Mouse (Mus musculus): ENCODE measurements around the gene Hsdl2.
"Not testable (repeated sequence)": the region's sequence is repeated elsewhere in the genome, so short reads cannot be mapped to it uniquely, and the experiment has no call there.

Gene Hsdl2

DNA sequence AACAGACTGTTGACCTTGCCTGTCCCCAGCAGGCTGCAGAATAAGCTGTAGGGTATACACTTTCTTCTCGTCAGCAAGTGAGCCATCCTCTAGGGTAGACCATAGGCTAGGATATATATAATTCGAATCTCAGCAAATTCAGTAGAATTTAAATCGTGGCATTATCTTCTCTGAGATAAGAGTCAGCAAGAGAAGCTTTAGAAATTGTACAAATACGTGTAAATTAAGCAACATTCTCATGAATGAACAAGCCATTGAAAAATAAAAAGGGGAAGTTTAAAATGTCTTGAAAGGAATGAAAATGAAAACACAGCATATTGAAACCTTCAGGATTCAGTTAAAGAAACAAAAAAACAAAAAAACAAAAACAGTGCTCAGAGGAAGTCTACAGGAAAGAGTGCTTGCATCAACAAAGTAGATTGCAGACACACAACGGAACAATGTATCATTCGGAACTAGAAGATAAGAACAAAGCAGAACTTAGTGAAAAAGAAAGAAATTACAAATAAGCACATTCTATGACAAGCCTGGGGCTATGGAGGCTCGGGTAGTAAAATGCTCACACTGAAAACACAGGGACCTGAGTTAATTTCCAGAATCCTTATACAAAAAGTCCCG lies 15.7 kb upstream of the Hsdl2 start:
- no peak for DNase-seq

DNA sequence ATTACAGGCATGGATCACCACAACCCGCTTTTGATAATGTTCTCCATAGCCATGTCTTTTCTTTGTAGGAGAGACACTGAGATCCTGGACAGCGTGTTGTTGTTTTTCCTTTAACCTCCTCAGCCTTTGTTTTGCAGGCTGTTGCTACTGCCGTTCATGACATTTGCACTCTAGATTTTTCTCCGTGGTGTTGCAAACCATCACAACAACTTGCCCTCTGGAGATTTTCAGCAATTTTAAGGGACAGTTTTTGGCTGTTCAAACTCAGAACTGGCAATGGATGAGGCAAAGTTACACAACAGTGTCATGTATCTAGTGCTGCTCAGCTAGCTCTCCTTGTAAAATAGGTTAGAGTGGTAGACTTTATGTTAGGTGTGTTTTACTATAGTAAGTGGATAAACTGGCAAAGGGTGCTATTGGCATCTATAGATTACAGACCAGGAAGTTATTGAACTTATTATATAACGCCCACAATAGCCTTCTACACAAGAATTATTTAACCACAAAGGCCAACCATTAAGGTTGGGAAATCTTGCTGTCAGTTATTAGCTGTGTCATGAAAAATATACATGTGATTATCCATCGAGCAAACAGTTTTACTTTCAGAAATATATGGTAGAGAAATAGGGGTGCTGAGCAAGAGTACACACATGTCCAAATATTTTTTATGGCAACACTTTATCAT lies 13.6 kb upstream of the Hsdl2 start:
- DNase-seq: no peak

DNA sequence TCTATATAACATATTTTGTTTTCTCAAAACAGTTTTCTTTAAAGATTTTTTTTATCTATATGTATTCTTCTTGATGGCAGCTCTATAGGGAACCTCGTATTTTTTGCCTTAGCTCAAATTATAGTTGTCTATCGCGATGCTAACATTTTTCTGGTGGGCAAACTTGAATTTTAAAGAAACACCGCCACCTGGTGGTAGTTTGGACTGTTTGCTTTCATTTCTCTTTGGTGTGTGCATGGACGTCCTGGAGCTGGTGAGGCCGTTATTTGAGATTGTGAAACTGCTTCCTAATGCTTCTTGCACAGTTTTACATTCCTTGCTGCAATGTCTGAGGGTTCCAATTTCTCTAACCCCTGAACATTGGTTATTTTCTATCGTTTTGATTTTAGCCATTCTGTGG lies 11.8 kb upstream of the Hsdl2 start:
- peak; percentile 69 for DNase-seq

DNA sequence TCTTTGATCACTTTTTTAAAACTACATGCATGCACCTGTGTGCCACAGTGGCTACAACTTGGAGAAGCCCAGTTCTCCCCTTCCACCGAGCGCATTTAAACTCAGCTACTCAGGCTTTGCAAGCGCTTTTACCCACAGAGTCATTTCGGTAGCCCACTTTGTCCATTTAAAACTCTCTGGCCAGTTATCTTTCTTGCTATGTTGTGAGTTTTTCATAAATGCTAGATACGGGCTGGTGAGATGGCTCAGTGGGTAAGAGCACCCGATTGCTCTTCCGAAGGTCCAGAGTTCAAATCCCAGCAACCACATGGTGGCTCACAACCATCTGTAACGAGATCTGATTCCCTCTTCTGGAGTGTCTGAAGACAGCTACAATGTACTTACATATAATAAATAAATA lies 10.8 kb upstream of the Hsdl2 start:
- DNase-seq: not testable (repeated sequence)

- DNase-seq: no peak
These were observed 8.7 kb upstream of the Hsdl2 start for GRCm38 (mm10) chr4:59572521-59573118.

GRCm38 (mm10) chr4:59575184-59575958 lies 6.0 kb upstream of the Hsdl2 start:
- no peak for DNase-seq

GRCm38 (mm10) chr4:59580495-59581281 lies 675 bp upstream of the Hsdl2 start:
- DNase-seq: peak; percentile 37

GRCm38 (mm10) chr4:59582186-59582585 lies 823 bp downstream of the Hsdl2 start:
- no peak for DNase-seq

DNA sequence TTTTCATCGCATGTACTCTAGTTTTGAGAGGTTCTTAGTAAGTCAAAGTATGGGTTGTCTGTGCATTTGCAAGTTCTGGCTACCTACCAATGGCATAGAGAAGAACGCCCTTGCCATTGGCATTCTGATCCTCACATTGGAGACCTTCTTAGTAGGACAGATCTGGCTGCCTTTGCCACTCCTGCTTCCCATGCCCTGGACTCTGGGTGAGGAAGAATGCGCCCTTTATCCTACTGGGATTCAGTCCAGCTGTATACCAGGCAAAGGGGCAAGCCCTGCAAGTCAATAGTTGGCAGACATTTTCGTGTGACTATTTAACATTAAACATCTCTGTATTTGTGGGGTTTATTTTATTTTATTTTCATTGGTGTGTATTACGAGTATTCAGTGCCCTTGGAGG lies 3.7 kb downstream of the Hsdl2 start:
- no peak for DNase-seq

DNA sequence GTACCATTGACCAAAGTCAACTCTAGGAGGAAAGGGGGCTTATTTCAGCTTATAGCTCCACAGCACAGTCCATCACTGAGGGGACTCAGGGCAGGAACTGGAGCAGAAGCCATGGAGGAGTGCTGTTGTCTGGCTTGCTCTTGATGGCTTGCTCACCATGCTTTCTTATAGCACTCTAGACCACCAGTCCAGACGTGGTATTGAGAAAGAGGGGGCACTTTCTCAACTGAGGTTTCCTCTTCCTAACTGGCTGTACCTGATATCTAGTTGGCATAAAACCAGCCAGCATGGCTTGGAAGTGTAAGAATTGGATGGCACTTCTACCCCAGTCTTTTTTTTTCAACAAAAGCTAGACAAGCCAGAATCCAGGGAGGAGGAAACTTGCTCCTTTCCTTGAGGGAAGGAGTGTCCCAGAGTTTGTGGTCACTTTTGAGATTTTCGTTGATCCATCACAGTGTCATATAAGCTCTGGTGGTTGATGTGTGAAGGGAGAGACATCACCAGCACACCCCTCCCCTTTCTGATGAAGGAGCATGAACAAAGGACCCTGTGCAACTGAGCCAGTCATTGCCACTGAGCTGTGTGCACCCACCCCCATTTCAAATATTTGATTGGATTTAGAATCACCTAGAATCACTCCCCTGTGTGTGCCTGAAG lies 6.0 kb downstream of the Hsdl2 start:
- DNase-seq: no peak

DNA sequence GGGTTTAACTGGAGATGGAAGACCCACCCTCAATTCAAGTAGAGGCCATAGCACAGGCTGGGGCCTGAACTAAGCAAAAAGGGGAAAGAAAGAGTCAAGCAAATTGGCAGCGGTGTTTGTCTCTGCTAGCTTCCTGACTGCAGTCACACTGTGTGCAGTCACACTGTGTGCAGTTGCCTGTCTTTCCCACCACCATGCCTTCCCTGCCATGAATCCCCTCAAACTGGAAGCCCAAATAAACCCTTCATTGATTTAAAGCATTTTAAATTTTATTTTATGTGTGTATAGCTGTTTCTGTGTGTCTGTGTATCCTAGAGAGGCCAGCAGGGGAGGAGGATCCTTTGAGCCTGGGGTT lies 6.5 kb downstream of the Hsdl2 start:
- DNase-seq: no peak

DNA sequence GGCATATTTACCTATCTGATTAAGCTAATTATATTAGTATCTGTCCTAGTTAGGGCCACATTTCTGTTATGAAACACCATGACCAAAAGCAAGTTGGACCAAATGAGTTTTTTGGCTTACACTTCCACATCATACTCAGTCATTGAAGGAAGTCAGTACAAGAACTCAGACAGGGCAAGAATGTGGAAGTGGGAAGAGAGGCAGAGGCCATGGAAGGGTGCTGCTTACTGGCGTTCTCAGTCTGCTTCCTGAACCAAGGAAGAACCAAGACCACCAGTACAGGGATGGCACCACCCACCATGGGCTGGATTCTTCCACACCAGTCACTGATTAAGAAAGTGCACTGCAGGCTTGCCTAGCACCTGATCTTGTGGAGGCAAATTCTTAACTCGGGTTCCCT lies 13.3 kb downstream of the Hsdl2 start:
- DNase-seq: no peak

DNA sequence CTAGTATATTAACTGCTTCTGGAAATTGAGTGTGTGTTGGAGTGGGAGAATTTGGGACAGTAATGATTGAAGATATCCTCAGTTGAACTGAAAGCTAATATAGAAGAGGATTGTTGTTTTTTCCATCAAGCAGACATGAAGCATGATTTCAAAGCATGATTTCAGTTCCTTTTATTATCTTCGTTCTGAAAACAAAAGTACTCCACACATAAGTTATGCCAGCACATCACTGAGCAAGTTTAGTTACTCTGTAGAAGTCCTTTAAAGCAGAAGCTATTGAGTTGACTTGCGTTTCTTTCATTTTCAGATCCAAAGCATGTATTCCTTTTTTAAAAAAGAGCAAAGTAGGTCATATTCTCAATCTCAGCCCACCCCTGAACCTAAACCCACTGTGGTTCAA lies 15.2 kb downstream of the Hsdl2 start:
- DNase-seq: no peak

GRCm38 (mm10) chr4:59602704-59603103 lies 21.3 kb downstream of the Hsdl2 start:
- no peak for DNase-seq

DNA sequence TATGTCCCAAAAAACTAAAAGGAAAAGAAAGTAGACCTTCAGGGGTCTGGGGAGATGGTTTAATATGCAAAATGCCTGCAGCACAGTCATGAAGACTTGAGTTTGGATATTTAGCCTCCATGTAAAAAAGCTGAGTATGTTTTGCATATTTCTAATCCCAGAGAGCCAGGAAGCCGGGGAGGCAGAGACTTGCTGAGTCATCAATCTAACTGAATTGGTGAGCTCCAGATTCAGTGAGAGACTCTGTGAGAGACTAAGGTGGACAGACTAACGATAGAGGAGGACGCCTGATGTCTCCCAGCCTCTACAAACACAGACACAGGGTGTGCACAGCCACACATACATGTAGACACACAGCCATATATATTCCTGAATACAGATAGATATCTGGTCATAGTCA lies 23.5 kb downstream of the Hsdl2 start:
- DNase-seq: no peak

GRCm38 (mm10) chr4:59605501-59605900 lies 24.1 kb downstream of the Hsdl2 start:
- no peak for DNase-seq

- DNase-seq: no peak
These were observed 29.0 kb downstream of the Hsdl2 start for GRCm38 (mm10) chr4:59610411-59610810.

- no peak for DNase-seq
These were observed 33.6 kb downstream of the Hsdl2 start for GRCm38 (mm10) chr4:59614986-59615385.

GRCm38 (mm10) chr4:59619611-59620245 lies 38.4 kb downstream of the Hsdl2 start:
- DNase-seq: no peak

GRCm38 (mm10) chr4:59625676-59625997 lies 44.3 kb downstream of the Hsdl2 start:
- DNase-seq: no peak

- peak; percentile 69 for DNase-seq
These were observed 44.9 kb downstream of the Hsdl2 start, which contains the start of gene E130308A19Rik for GRCm38 (mm10) chr4:59625998-59626910. E130308A19Rik (plus strand) TSS chr4:59626211.
